Mouse (Mus musculus) embryonic facial prominence, embryonic 15.5 days (tissue): ENCODE data around the gene Tbc1d8. TPM values are rescaled to one million over a fixed set of nuclear protein-coding genes. Genes with fewer than 3 reads are reported as not detected.

ENCODE experiments used
- ATAC-seq: fragments of 200-750 bp; cut with Nextera tagmentation; 2 replicates; pipeline ENCODE4 v1.8.0; 2017; ENCODE audit warnings: low read depth, moderate TSS enrichment; ENCODE audit not compliant: insufficient number of reproducible peaks, low FRiP score, low TSS enrichment
- H3K27ac ChIP-seq: fragments of 300-500 bp; sonication (generic); replicated peaks from 2 replicates; pipeline ENCODE4 v1.5.1; 2015; ENCODE audit warnings: mild to moderate bottlenecking, inconsistent platforms
- H3K27me3 ChIP-seq: fragments of 300-500 bp; sonication (generic); 2 replicates; pipeline ENCODE4 v1.6.1; 2015; ENCODE audit warnings: inconsistent platforms
- H3K36me3 ChIP-seq: fragments of 300-500 bp; sonication (generic); 2 replicates; pipeline ENCODE4 v1.6.1; 2015; ENCODE audit warnings: mild to moderate bottlenecking, inconsistent platforms
- H3K4me1 ChIP-seq: fragments of 300-500 bp; sonication (generic); 2 replicates; pipeline ENCODE4 v1.6.1; 2015; ENCODE audit warnings: inconsistent platforms
- H3K4me2 ChIP-seq: fragments of 300-500 bp; sonication (generic); replicated peaks from 2 replicates; pipeline ENCODE4 v1.6.1; 2015; ENCODE audit warnings: mild to moderate bottlenecking, inconsistent platforms
- H3K4me3 ChIP-seq: fragments of 300-500 bp; sonication (generic); replicated peaks from 2 replicates; pipeline ENCODE4 v1.5.1; 2015; ENCODE audit warnings: mild to moderate bottlenecking, inconsistent platforms
- H3K9ac ChIP-seq: fragments of 300-500 bp; sonication (generic); 2 replicates; pipeline ENCODE4 v1.6.1; 2015; ENCODE audit warnings: inconsistent platforms
- H3K9me3 ChIP-seq: fragments of 300-500 bp; sonication (generic); replicated peaks from 2 replicates; pipeline ENCODE4 v1.6.1; 2016; ENCODE audit warnings: inconsistent platforms
- WGBS: fragments of 180-500 bp; shearing (Covaris S2); methylation state at CpG from one replicate; pipeline ENCODE4 v1.1.7; 2015; 5-methylcytosine and 5-hydroxymethylcytosine counted together
- polyA plus RNA-seq: library from polyadenylated mRNA; unstranded; fragments of >200 nt; fragmentation: Nextera tagmentation; extraction: Ambion mirVana; gene quantifications from 2 replicates; pipeline ENCODE4 v1.2.1, GENCODE M21; 2015

Tbc1d8 gene
- polyA plus RNA-seq, 1 experiment from 2014 or later: 12.7 TPM

- Histone ChIP-seq H3K4me2 (no peak overlapping the region), H3K4me1 (no peaks in the 10 kb centered on the region), H3K27ac (no peak overlapping the region), H3K4me3 (no peak overlapping the region), H3K9me3 (no peaks in the 10 kb centered on the region), H3K36me3 (no peaks in the 10 kb centered on the region), H3K27me3 (no peaks in the 10 kb centered on the region), H3K9ac (no peak overlapping the region)
- WGBS: 4% methylated on average over 1 of the region's 1 CpGs
- no peak for ATAC-seq
These were observed 25.7 kb upstream of the Tbc1d8 start for GRCm38 (mm10) chr1:39504261-39504660.

GRCm38 (mm10) chr1:39502817-39503633 is 24.5 kb upstream of the Tbc1d8 start:
- H3K36me3 ChIP-seq: no peaks in the 10 kb centered on the region
- no peak for ATAC-seq
- H3K4me3 ChIP-seq: no peak overlapping the region
- H3K27ac ChIP-seq: no peak overlapping the region
- H3K4me2 ChIP-seq: no peak overlapping the region
- H3K27me3 ChIP-seq: no peaks in the 10 kb centered on the region
- H3K9me3 ChIP-seq: no peaks in the 10 kb centered on the region
- no peak overlapping the region for H3K9ac ChIP-seq
- H3K4me1 ChIP-seq: no peaks in the 10 kb centered on the region
- WGBS: 74% methylated on average over 17 of the region's 17 CpGs

- Histone ChIP-seq H3K4me2 (no peak overlapping the region), H3K27ac (no peak overlapping the region), H3K36me3 (no peaks in the 10 kb centered on the region), H3K9ac (no peak overlapping the region), H3K4me1 (no peaks in the 10 kb centered on the region), H3K4me3 (no peak overlapping the region), H3K27me3 (no peaks in the 10 kb centered on the region), H3K9me3 (0 out of 2 replicates have a peak, but pooled peaks cover 3% of the 10 kb centered on the region)
- WGBS: 73% methylated on average over 2 of the region's 2 CpGs
- peak; percentile 80 for ATAC-seq
These were observed 21.0 kb upstream of the Tbc1d8 start for GRCm38 (mm10) chr1:39499485-39499941.

GRCm38 (mm10) chr1:39497748-39498147 is 19.2 kb upstream of the Tbc1d8 start:
- Histone ChIP-seq H3K36me3 (no peaks in the 10 kb centered on the region), H3K27me3 (no peaks in the 10 kb centered on the region), H3K9me3 (0 out of 2 replicates have a peak, but pooled peaks cover 3% of the 10 kb centered on the region), H3K27ac (no peak overlapping the region), H3K4me1 (no peaks in the 10 kb centered on the region), H3K4me3 (no peak overlapping the region), H3K9ac (no peak overlapping the region), H3K4me2 (no peak overlapping the region)
- ATAC-seq: no peak
- WGBS: 90% methylated on average over 11 of the region's 11 CpGs

GRCm38 (mm10) chr1:39496995-39497394 is 18.4 kb upstream of the Tbc1d8 start:
- Histone ChIP-seq H3K4me2 (no peak overlapping the region), H3K4me1 (no peaks in the 10 kb centered on the region), H3K9me3 (0 out of 2 replicates have a peak, but pooled peaks cover 3% of the 10 kb centered on the region), H3K4me3 (no peak overlapping the region), H3K27ac (no peak overlapping the region), H3K36me3 (no peaks in the 10 kb centered on the region), H3K9ac (no peak overlapping the region), H3K27me3 (no peaks in the 10 kb centered on the region)
- 93% methylated on average over 4 of the region's 4 CpGs for WGBS
- ATAC-seq: no peak

- 73% methylated on average over 3 of the region's 3 CpGs for WGBS
- no peak overlapping the region for H3K4me2 ChIP-seq
- 0 out of 2 replicates have a peak, but pooled peaks cover 3% of the 10 kb centered on the region for H3K9me3 ChIP-seq
- H3K27me3 ChIP-seq: no peaks in the 10 kb centered on the region
- ATAC-seq: no peak
- no peaks in the 10 kb centered on the region for H3K4me1 ChIP-seq
- no peak overlapping the region for H3K9ac ChIP-seq
- no peaks in the 10 kb centered on the region for H3K36me3 ChIP-seq
- no peak overlapping the region for H3K27ac ChIP-seq
- H3K4me3 ChIP-seq: no peak overlapping the region
These were observed 15.1 kb upstream of the Tbc1d8 start for GRCm38 (mm10) chr1:39493664-39494063.

GRCm38 (mm10) chr1:39493165-39493564 is 14.6 kb upstream of the Tbc1d8 start:
- Histone ChIP-seq H3K4me2 (no peak overlapping the region), H3K4me3 (no peak overlapping the region), H3K9me3 (0 out of 2 replicates have a peak, but pooled peaks cover 3% of the 10 kb centered on the region), H3K4me1 (no peaks in the 10 kb centered on the region), H3K9ac (no peak overlapping the region), H3K27ac (no peak overlapping the region), H3K36me3 (no peaks in the 10 kb centered on the region), H3K27me3 (no peaks in the 10 kb centered on the region)
- ATAC-seq: no peak
- WGBS: 84% methylated on average over 5 of the region's 5 CpGs

- no peak overlapping the region for H3K4me3 ChIP-seq
- ATAC-seq: no peak
- H3K27me3 ChIP-seq: no peaks in the 10 kb centered on the region
- no peak overlapping the region for H3K4me2 ChIP-seq
- no peak overlapping the region for H3K27ac ChIP-seq
- no peaks in the 10 kb centered on the region for H3K4me1 ChIP-seq
- 77% methylated on average over 3 of the region's 3 CpGs for WGBS
- no peak overlapping the region for H3K9ac ChIP-seq
- no peaks in the 10 kb centered on the region for H3K9me3 ChIP-seq
- H3K36me3 ChIP-seq: no peaks in the 10 kb centered on the region
These were observed 8.8 kb upstream of the Tbc1d8 start for GRCm38 (mm10) chr1:39487370-39487769.

- Histone ChIP-seq H3K4me2 (no peak overlapping the region), H3K27ac (no peak overlapping the region), H3K4me3 (no peak overlapping the region), H3K4me1 (peaks cover 13% of the 10 kb centered on the region), H3K27me3 (no peaks in the 10 kb centered on the region; the same call in 1 of the 2 replicates), H3K9me3 (no peaks in the 10 kb centered on the region), H3K9ac (no peak overlapping the region), H3K36me3 (no peaks in the 10 kb centered on the region)
- ATAC-seq: no peak
- WGBS: 57% methylated on average over 10 of the region's 10 CpGs
These were observed 3.7 kb upstream of the Tbc1d8 start for GRCm38 (mm10) chr1:39482115-39482815.

- 61% methylated on average over 5 of the region's 5 CpGs for WGBS
- Histone ChIP-seq H3K27me3 (no peaks in the 10 kb centered on the region; the same call in 1 of the 2 replicates), H3K27ac (peak overlapping the region; percentile 18; the same call in 1 of the 2 replicates), H3K4me2 (peak overlapping the region; percentile 98), H3K4me1 (peaks cover 21% of the 10 kb centered on the region), H3K4me3 (peak overlapping the region; percentile 79), H3K9me3 (no peaks in the 10 kb centered on the region), H3K36me3 (no peaks in the 10 kb centered on the region), H3K9ac (no peak overlapping the region)
- ATAC-seq: no peak
These were observed 699 bp upstream of the Tbc1d8 start for GRCm38 (mm10) chr1:39479254-39479653.

- peaks cover 21% of the 10 kb centered on the region for H3K4me1 ChIP-seq
- H3K9me3 ChIP-seq: no peaks in the 10 kb centered on the region
- H3K27ac ChIP-seq: peak overlapping the region; percentile 84
- H3K36me3 ChIP-seq: no peaks in the 10 kb centered on the region
- 1% methylated on average over 10 of the region's 10 CpGs for WGBS
- H3K9ac ChIP-seq: peak overlapping the region; percentile 6; the same call in 1 of the 2 replicates
- no peak for ATAC-seq
- peak overlapping the region; percentile 98 for H3K4me2 ChIP-seq
- no peaks in the 10 kb centered on the region; the same call in 1 of the 2 replicates for H3K27me3 ChIP-seq
- peak overlapping the region; percentile 79 for H3K4me3 ChIP-seq
These were observed 293 bp upstream of the Tbc1d8 start for GRCm38 (mm10) chr1:39478896-39479200.
